Mouse (Mus musculus) frontal cortex, postnatal 36 days (tissue): ENCODE data around the gene Klf1.
A peak's percentile ranks its signal among the peaks of the same experiment; 100 is the strongest.

Experiments
- DNase-seq, 2 experiments: peaks; one replicate each; pipeline ENCODE4 v3.0.0; 2022; ENCODE audit warnings: low spot score in 2 of 2

The Klf1 gene

DNA sequence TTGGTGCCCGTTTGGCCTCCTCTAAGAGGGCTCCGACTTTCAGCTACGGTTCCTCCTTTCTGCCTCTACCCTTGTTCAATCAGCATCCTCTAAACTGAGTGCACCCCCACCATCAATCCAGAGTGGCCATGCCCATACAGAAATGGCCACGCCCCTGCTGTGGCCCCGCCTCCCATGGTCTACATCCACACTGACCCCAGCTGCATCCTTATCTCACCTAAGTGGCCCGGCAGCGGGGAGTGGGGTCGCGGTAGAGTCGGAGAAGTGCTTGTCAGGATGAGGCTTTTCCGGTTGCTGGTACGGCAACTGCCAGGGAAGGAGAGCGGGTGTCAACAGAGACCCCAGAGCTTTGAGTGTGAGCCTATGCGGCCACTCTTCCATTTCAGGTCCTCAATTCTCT lies 33.8 kb downstream of the Klf1 start:
- DNase-seq, result no peak

DNA sequence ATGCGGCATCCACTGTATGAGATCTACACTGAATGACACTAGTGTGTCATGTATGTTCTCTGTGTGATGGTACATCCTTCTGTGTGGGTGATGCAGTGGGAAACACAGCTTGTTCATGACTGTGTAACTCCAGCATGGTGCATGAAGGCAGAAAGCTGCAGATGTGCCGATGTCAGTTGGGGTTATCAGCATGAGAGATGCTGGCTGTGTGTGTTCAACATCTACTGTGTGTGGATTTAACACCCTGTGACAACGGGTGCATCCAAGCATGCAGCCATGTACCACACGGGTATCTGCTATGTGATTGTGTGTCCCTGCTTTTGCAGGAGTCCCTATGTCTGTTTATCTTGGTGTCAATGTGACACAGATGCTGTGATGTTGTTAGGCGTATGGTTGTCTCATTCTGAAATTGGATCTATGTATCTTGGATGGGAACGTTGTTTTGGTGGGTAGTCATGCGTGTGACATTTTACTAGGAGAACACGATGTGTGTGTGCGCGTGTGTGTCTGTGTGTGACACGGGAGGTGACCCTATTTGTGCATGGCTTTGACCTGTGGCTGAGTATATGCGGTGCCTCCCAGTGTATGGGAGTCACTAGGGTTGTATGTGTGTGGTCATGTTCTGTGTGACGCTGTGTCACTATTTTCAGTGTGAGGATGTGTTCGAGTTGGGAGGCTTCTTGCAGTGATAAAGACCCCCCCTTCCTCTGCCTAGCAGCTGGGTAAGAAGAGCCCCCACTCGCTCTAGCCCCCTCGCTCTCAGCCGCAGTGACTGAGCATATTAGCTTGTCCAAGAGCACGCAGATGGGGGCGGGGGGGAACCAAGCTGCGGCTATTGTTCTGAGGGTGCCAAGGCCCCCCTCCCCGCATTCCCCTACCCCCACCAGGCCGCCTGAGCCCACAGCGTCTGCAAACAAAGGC lies 34.6 kb downstream of the Klf1 start:
- no peak for DNase-seq

DNA sequence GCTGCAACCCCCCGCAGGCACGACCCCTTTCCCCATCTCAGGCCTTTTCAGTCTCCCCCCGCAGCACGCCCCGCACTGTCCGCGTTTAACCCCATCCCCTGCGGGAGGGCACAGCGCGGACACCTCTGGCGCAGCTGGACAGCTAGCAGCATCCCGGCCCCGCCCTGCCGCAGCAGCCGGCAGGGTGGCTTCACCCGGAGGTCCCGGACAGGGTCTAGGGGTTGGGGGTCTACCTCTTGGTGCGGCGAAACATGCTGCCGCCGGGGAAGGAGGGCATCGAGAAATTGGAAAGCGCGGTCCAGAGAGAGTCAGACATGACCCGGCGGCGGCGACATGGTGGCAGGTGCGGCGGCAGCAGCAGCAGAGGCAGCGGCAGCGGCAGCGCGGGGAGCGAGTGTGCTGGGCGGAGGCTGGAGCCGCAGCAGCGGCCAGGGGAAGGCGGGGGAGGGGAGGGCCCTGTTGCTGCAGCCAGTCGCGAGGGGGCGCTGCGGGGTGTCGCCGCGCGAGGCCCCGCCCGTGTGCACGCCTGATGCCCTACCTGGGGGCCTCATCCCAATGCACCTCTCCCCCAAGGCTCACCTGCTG lies 35.3 kb downstream of the Klf1 start, which contains the start of gene Mast1:
Mast1 (minus strand) TSS at position 398 of the 585 bp plus-strand sequence.
- peak; percentile 70 to 74 for DNase-seq

DNA sequence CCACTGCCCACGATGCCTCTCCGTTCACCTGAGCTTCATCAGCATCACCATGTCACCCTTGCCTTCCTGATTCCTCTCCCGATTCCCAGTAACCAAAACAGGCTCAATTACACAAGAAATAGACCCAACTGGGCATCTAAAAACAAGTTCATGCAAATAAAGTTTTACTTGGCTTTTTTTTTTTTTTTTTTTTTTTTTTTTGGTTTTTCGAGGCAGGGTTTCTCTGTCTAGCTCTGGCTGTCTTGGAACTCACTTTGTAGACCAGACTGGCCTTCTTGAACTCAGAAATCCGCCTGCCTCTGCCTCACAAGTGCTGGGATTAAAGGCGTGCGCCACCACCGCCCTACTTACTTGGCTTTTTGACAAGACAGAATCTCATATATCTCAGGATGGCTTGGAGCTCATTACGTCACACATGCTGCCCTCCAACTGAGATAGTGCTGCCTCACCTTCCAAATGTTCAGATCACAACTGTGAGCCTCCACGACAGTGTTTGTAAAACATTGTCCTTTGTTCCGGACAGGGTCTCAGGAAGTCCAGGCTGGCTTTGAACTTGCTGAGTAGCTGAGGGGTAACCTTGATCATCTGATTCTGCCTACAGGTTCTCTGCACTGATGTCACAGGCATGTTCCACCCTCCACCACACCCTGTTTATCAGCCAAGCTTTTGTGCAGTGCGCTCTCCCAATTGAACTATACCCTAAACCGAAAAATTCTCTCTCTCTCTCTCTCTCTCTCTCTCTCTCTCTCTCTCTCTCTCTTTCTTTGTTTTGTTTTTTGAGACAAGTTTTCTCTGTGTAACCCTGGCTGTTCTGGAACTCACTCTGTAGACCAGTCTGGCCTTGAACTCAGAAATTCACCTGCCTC lies 36.1 kb downstream of the Klf1 start:
- DNase-seq, result no peak

DNA sequence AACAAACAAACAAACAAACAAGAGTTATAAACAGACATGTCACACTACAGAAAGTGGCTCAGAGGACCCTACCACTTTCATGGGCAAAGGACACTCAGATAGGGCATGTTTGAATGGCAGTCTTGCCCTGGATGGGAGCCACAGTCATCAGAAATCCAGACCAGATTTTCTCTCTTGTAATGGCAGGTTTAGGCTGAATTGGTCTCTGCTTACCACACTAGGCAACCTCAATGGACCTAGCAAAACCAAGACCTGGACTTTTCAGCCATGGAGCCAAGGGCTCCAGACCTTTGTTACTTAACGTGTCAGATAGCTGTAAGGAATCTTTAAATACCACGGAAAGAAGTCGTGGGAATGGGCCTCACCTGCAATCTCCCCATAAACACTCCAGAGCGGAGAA lies 42.0 kb downstream of the Klf1 start:
- no peak for DNase-seq

DNA sequence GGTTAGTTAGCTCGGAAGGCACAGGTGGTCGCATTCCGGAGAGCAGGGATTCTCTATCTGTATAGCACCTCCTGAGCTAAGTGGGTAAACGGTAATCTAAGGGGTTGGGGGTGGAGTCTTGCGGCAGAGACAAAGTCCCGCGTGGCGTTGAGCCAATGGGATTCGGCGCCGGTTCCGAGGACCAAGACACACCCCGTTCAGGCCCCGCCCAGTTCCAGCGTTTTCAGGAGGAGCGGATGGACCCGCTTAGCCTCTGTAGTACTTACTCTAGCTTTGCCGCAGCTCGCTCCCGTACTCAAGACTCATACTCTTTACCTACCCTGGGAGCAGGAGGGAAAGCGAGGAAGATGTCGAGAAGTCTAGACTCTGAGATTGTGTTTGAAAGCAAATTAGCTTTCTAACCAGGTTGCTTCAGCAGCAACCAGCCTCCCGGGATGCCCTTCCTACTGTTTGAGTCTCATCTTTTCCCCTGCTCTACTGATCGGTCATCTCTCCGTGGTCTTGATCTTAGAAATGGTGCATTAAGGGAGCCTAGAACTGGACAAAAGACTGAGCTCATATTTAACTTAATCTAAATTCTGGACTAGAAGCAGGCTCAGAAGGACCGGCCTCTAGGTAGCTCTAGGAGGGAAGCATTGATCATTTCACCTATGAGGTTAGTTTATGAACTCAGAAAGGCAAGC lies 42.9 kb downstream of the Klf1 start:
- DNase-seq, result peak; percentile 61 to 81

DNA sequence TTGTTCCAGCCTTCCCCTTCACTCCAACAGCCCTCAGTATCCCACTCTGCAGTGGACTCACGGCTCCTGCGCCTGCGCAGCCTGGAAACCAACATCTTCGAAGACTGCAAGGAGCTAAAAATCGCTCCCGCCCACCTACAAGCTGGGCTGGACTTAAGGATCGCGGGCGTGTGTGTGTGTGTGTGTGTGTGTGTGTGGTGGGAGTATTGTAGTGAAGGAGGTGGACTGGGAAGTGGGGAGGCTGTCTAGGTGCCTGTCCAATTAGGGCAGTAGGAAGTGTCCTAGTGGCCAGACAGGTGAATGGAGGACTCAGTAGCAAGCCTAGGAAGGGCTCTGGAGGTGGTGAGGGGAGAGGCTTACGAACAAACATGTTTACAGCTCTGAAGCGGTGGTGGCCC lies 43.5 kb downstream of the Klf1 start:
- DNase-seq, result peak; percentile 80 to 87

DNA sequence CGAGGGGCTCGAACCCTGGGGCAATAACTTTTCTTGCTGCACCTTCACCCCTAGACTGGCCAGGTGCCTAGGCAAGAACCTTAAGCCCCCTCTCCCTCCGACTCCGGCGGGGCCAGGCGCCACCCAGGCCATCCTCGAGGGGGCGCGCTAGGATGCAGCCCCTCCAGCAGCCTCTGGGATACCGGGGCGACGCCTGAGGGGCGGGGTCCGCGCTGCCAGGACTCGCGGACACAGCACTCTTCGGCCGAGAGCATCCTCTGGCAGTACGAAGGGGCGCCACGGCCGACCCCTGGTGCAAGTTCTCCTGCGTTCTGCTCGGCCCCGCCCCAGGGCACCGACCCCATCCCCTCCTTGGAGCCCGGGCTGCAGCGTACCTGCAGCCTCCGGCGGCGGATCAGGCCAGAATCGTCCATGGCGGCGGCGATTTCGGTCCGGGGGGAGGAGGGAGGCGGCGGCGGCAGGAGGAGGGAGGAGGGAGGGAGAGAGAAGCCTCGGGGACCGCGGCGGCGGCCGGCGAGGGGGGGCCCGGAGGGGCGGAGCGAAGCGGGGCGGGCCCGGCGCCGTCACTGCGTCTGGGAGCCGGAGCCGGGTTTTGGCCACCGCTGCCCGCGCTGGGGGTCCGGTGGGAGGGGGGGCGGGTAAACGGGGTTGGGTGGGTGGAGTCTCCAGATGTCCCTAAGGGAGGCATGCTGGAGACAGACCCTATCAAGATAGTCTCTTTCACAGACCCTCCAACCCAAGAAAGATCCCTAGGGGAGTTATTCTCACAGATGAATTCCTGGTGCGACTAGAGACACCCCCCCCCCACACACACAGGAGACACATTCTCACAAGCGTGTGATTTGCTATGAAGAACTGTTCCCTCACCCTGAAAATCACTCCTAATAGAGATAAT lies 44.2 kb downstream of the Klf1 start:
- peak; percentile 42 to 49 for DNase-seq

DNA sequence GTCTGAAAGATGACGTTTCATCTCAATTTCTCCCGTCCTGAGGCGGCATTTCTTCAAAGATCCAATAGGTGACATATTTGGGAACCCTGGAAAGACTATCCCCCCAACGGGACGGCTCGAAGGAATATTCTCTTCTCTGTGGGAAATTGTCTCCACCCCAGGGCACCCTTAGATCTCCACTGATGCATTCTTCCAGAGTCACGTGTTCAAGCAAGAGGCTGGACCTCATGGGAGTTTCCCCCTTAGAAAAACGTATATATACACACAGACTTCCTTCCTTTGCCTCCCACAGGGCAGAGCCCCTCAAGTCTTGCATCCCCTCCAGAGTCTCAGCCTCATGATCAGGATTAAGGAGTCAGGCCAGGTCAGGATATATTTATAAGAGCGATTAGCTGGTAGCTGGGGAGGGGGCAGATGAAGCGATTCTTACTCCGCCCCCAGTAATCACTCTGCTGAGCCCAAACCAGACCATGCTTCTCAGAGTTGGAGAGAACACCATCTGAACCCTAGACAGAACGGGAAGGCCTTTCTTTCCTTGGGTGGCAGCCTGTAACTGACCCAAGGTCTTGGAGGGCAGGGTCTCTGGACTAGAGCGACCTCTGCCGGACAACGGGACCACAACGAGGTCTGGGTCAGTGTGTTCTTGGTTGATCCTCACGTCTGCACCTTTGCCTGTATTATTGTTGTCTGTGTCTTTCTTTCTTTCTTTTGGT lies 45.0 kb downstream of the Klf1 start, which contains the start of gene Rtbdn:
Rtbdn (plus strand) TSS at position 464 of the 713 bp plus-strand sequence.
- no peak for DNase-seq

DNA sequence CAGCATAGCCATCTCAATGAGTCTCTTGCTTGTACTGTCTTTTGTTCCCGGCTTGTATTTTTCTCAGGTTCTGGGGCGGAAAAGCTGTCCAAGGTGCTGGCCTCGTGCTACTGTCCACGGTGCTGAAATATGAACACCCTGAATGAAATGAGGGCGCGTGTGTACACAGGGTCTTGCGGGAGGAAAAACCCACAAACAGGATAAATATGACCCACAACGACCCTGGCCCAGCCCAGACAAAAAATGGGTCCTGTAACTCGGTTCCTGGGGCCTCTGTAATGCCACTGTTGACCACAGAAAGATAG lies 45.5 kb downstream of the Klf1 start:
- no peak for DNase-seq

DNA sequence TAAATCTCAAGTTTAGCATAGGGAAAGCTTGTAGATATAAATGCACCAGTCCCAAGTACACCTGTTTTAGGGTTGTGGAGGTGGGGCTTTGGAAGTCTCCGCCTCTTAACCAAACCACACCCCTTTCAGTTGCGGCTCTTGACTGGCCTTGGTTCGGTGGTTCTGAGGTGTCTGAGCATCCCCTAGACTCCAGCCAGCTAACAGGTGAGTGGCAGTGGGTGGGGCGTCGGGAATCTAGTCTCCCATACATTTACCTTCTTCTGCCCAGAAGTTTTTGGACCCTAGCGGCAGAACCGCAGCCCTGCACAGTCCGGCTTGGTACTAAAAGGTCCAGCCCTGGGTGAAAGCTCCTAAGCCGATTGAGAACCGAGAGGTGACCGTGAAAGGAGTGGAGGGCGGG lies 48.0 kb downstream of the Klf1 start:
- no peak for DNase-seq

DNA sequence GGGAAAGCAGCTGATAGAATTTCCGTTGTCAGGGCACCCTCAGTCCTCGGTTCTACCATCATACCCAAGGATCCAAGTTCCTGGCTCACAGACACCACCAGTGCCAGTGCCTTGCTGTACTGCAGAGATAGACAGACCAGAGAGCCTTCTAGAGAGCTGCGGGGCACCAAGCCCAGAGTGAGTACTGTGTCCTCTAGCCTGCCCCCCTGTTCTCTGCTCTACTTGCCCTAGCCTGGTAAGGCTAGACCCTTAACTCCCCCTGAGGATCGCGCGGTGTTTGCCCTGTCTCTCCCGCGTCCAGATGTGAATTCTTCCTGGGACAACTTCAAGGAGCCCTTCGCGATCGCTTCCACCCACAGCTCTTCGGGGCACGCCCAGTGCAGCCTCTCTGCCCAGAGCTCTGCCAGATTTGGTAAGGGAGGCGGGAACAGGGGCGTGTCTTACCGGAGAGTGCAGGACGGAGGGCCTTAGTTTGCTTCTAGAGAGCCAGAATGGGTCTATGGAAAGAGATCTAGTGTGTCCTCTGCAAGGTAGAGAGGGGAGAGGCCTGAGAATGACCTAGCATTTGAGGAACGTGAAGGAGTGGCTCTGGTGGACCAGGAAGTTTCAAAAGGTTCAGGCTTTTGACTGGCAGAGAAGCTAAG lies 51.0 kb downstream of the Klf1 start:
- DNase-seq, result no peak
